Mouse (Mus musculus) intestine, embryonic 16.5 days (tissue): ENCODE measurements at regions not wholly inside any gene's neighbourhood (a gene's known extent, or its start where the extent isn't known, plus 50 kb on each side); places are given as distances from the start of the nearest gene placed in this dataset.

Experiments
- ATAC-seq: fragments of 200-750 bp; cut with Nextera tagmentation; 2 replicates; pipeline ENCODE4 v1.8.0; 2017; ENCODE audit warnings: moderate TSS enrichment, moderate library complexity
- H3K27ac ChIP-seq: fragments of 300-500 bp; sonication (generic); 2 replicates; pipeline ENCODE4 v1.5.1; 2014; ENCODE audit warnings: mild to moderate bottlenecking, low read length
- H3K27me3 ChIP-seq: fragments of 300-500 bp; sonication (generic); replicated peaks from 2 replicates; pipeline ENCODE4 v1.6.1; 2014; ENCODE audit warnings: low read length, control low read depth, mixed read lengths; ENCODE audit not compliant: control insufficient read depth, insufficient read depth
- H3K36me3 ChIP-seq: fragments of 300-500 bp; sonication (generic); 2 replicates; pipeline ENCODE4 v1.6.1; 2014; ENCODE audit warnings: low read length, control low read depth; ENCODE audit not compliant: control insufficient read depth, insufficient read depth
- H3K4me1 ChIP-seq: fragments of 300-500 bp; sonication (generic); 2 replicates; pipeline ENCODE4 v1.6.1; 2014; ENCODE audit warnings: low read length, control low read depth, mixed read lengths; ENCODE audit not compliant: control insufficient read depth, insufficient read depth
- H3K4me2 ChIP-seq: fragments of 300-500 bp; sonication (generic); 2 replicates; pipeline ENCODE4 v1.6.1; 2014; ENCODE audit warnings: low read depth, low read length, control low read depth
- H3K4me3 ChIP-seq: fragments of 300-500 bp; sonication (generic); 2 replicates; pipeline ENCODE4 v1.5.1; 2014; ENCODE audit warnings: mild to moderate bottlenecking, low read length
- H3K9ac ChIP-seq: fragments of 300-500 bp; sonication (generic); 2 replicates; pipeline ENCODE4 v1.6.1; 2014; ENCODE audit warnings: low read depth, low read length
- H3K9me3 ChIP-seq: fragments of 300-500 bp; sonication (generic); 2 replicates; pipeline ENCODE4 v1.6.1; 2016; ENCODE audit warnings: low read length, control low read depth; ENCODE audit not compliant: control insufficient read depth
- WGBS: fragments of 180-500 bp; shearing (Covaris S2); extraction: QIAGEN DNeasy Blood & Tissue Kit; methylation state at CpG from one replicate; pipeline ENCODE4 v1.1.7; 2014; 5-methylcytosine and 5-hydroxymethylcytosine counted together

- Histone ChIP-seq H3K27me3 (no peaks in the 10 kb centered on the region), H3K9ac (no peak overlapping the region), H3K4me1 (peaks cover 6% of the 10 kb centered on the region), H3K36me3 (no peaks in the 10 kb centered on the region), H3K27ac (no peak overlapping the region), H3K4me3 (no peak overlapping the region), H3K4me2 (no peak overlapping the region), H3K9me3 (no peaks in the 10 kb centered on the region)
- ATAC-seq = no peak
- 34% methylated on average over 15 of the region's 15 CpGs for WGBS
Observed at GRCm38 (mm10) chr9:122534121-122534814, 182.9 kb downstream of the Abhd5 start.

- Histone ChIP-seq H3K27ac (no peak overlapping the region), H3K9me3 (no peaks in the 10 kb centered on the region), H3K36me3 (no peaks in the 10 kb centered on the region), H3K9ac (no peak overlapping the region), H3K4me3 (no peak overlapping the region), H3K4me2 (no peak overlapping the region), H3K4me1 (peaks cover 6% of the 10 kb centered on the region), H3K27me3 (no peaks in the 10 kb centered on the region)
- no peak for ATAC-seq
- WGBS = 61% methylated on average over 2 of the region's 2 CpGs
Observed at GRCm38 (mm10) chr9:122534965-122535364, 183.6 kb downstream of the Abhd5 start.

- no peaks in the 10 kb centered on the region for H3K27me3 ChIP-seq
- WGBS = 21% methylated on average over 3 of the region's 3 CpGs
- no peak for ATAC-seq
- H3K4me2 ChIP-seq = no peak overlapping the region
- no peaks in the 10 kb centered on the region for H3K4me1 ChIP-seq
- no peak overlapping the region for H3K4me3 ChIP-seq
- H3K9me3 ChIP-seq = no peaks in the 10 kb centered on the region
- H3K27ac ChIP-seq = no peak overlapping the region
- H3K9ac ChIP-seq = no peak overlapping the region
- H3K36me3 ChIP-seq = no peaks in the 10 kb centered on the region
Observed at GRCm38 (mm10) chr9:122540091-122540490, 188.7 kb downstream of the Abhd5 start.

- no peaks in the 10 kb centered on the region for H3K9me3 ChIP-seq
- no peak overlapping the region for H3K27ac ChIP-seq
- no peak overlapping the region for H3K9ac ChIP-seq
- no peak overlapping the region for H3K4me3 ChIP-seq
- H3K4me2 ChIP-seq = no peak overlapping the region
- ATAC-seq = no peak
- 81% methylated on average over 9 of the region's 9 CpGs for WGBS
- no peaks in the 10 kb centered on the region for H3K4me1 ChIP-seq
- H3K36me3 ChIP-seq = no peaks in the 10 kb centered on the region
- H3K27me3 ChIP-seq = no peaks in the 10 kb centered on the region
Observed at GRCm38 (mm10) chr9:122556051-122556450, 191.1 kb upstream of the Topaz1 start.

- Histone ChIP-seq H3K4me2 (no peak overlapping the region), H3K36me3 (no peaks in the 10 kb centered on the region), H3K4me1 (peaks cover 17% of the 10 kb centered on the region), H3K9ac (no peak overlapping the region), H3K9me3 (no peaks in the 10 kb centered on the region), H3K27me3 (peaks cover 45% of the 10 kb centered on the region), H3K27ac (no peak overlapping the region), H3K4me3 (no peak overlapping the region)
- WGBS = 78% methylated on average over 3 of the region's 3 CpGs
- ATAC-seq = no peak
Observed at GRCm38 (mm10) chr9:122566060-122566459, 181.1 kb upstream of the Topaz1 start.

- Histone ChIP-seq H3K9ac (no peak overlapping the region), H3K9me3 (no peaks in the 10 kb centered on the region), H3K4me3 (peak overlapping the region; percentile 46), H3K27me3 (peaks cover 68% of the 10 kb centered on the region), H3K27ac (no peak overlapping the region), H3K4me1 (peaks cover 32% of the 10 kb centered on the region), H3K4me2 (peak overlapping the region; percentile 69), H3K36me3 (no peaks in the 10 kb centered on the region)
- under 1% methylated on average over 58 of the region's 68 CpGs for WGBS
- ATAC-seq = peak; percentile 43; the same call in 1 of the 2 replicates
Observed at GRCm38 (mm10) chr9:122568691-122569441, 178.3 kb upstream of the Topaz1 start.

GRCm38 (mm10) chr9:122569511-122570455 lies 177.4 kb upstream of the Topaz1 start:
- WGBS = 1% methylated on average over 48 of the region's 48 CpGs
- H3K27ac ChIP-seq = no peak overlapping the region

GRCm38 (mm10) chr9:122571001-122571400 lies 176.1 kb upstream of the Topaz1 start:
- ATAC-seq = no peak
- Histone ChIP-seq H3K27ac (no peak overlapping the region), H3K9ac (no peak overlapping the region), H3K36me3 (no peaks in the 10 kb centered on the region), H3K27me3 (peaks cover 73% of the 10 kb centered on the region), H3K4me2 (no peak overlapping the region), H3K4me3 (no peak overlapping the region), H3K9me3 (no peaks in the 10 kb centered on the region), H3K4me1 (peaks cover 32% of the 10 kb centered on the region)
- 6% methylated on average over 10 of the region's 10 CpGs for WGBS

More at GRCm38 (mm10) chr9:122569511-122570455, 177.4 kb upstream of the Topaz1 start:
- Histone ChIP-seq H3K36me3 (no peaks in the 10 kb centered on the region), H3K4me2 (peak overlapping the region; percentile 69), H3K4me3 (peak overlapping the region; percentile 46), H3K9me3 (no peaks in the 10 kb centered on the region), H3K9ac (no peak overlapping the region), H3K4me1 (peaks cover 32% of the 10 kb centered on the region), H3K27me3 (peaks cover 71% of the 10 kb centered on the region)
- ATAC-seq = no peak
